Mouse (Mus musculus) hindbrain, embryonic 13.5 days (tissue): ENCODE data around the gene Tube1. TPM values are rescaled to one million over a fixed set of nuclear protein-coding genes. Genes with fewer than 3 reads are reported as not detected.
A peak's percentile ranks its signal among the peaks of the same experiment; 100 is the strongest.

Source experiments
- ATAC-seq: fragments of 200-750 bp; cut with Nextera tagmentation; 2 replicates; pipeline ENCODE4 v1.8.0; 2017; ENCODE audit warnings: moderate TSS enrichment; ENCODE audit not compliant: low FRiP score
- H3K27ac ChIP-seq: fragments of 300-500 bp; sonication (generic); 2 replicates; pipeline ENCODE4 v1.5.1; 2015; ENCODE audit warnings: inconsistent platforms, mild to moderate bottlenecking, moderate library complexity
- H3K27me3 ChIP-seq: fragments of 300-500 bp; sonication (generic); 2 replicates; pipeline ENCODE4 v1.6.1; 2015; ENCODE audit warnings: mild to moderate bottlenecking, inconsistent platforms
- H3K36me3 ChIP-seq: fragments of 300-500 bp; sonication (generic); 2 replicates; pipeline ENCODE4 v1.6.1; 2015; ENCODE audit warnings: mild to moderate bottlenecking, inconsistent platforms
- H3K4me1 ChIP-seq: fragments of 300-500 bp; sonication (generic); replicated peaks from 2 replicates; pipeline ENCODE4 v1.6.1; 2015; ENCODE audit warnings: inconsistent platforms
- H3K4me2 ChIP-seq: fragments of 300-500 bp; sonication (generic); 2 replicates; pipeline ENCODE4 v1.6.1; 2015; ENCODE audit warnings: inconsistent platforms, mild to moderate bottlenecking, moderate library complexity
- H3K4me3 ChIP-seq: fragments of 300-500 bp; sonication (generic); 2 replicates; pipeline ENCODE4 v1.5.1; 2015; ENCODE audit warnings: mild to moderate bottlenecking, inconsistent platforms
- H3K9ac ChIP-seq: fragments of 300-500 bp; sonication (generic); 2 replicates; pipeline ENCODE4 v1.6.1; 2015; ENCODE audit warnings: mild to moderate bottlenecking, inconsistent platforms
- H3K9me3 ChIP-seq: fragments of 300-500 bp; sonication (generic); 2 replicates; pipeline ENCODE4 v1.6.1; 2016; ENCODE audit warnings: inconsistent platforms
- WGBS: fragments of 180-500 bp; shearing (Covaris S2); methylation state at CpG from one replicate; pipeline ENCODE4 v1.1.7; 2015; 5-methylcytosine and 5-hydroxymethylcytosine counted together
- polyA plus RNA-seq: library from polyadenylated mRNA; unstranded; fragments of >200 nt; fragmentation: Nextera tagmentation; extraction: Ambion mirVana; gene quantifications from 2 replicates; pipeline ENCODE4 v1.2.1, GENCODE M21; 2015

Tube1 gene
- polyA plus RNA-seq, result 9.6 and 10.4 TPM in 2 replicates

- Histone ChIP-seq H3K9me3 (no peaks in the 10 kb centered on the region), H3K27ac (peak within 1 kb of the TSS; percentile 82), H3K27me3 (no peaks in the 10 kb centered on the region), H3K4me1 (peaks cover 31% of the 10 kb centered on the region), H3K4me3 (peak within 1 kb of the TSS; percentile 72), H3K9ac (peak within 1 kb of the TSS; percentile 84), H3K4me2 (peak within 1 kb of the TSS; percentile 94), H3K36me3 (peaks cover 19% of the 10 kb centered on the region)
- peak; percentile 92 for ATAC-seq
- 5% methylated on average over 47 of the region's 47 CpGs for WGBS
These were observed at the start of gene Tube1, which contains the start of gene Fam229b for GRCm38 (mm10) chr10:39133462-39134310. Gene Tube1 (plus strand): TSS chr10:39133976. Gene Fam229b (minus strand): TSS chr10:39133914.

GRCm38 (mm10) chr10:39096981-39097380 is 36.8 kb upstream of the Tube1 start:
- WGBS, result 92% methylated on average over 9 of the region's 9 CpGs
- H3K27ac ChIP-seq, result no peak overlapping the region
- H3K36me3 ChIP-seq, result no peaks in the 10 kb centered on the region; the same call in 1 of the 2 replicates
- no peaks in the 10 kb centered on the region for H3K4me1 ChIP-seq
- H3K9me3 ChIP-seq, result 0 out of 2 replicates have a peak, but pooled peaks cover 5% of the 10 kb centered on the region
- H3K9ac ChIP-seq, result no peak overlapping the region
- no peak for ATAC-seq
- H3K4me2 ChIP-seq, result no peak overlapping the region
- H3K27me3 ChIP-seq, result no peaks in the 10 kb centered on the region
- no peak overlapping the region for H3K4me3 ChIP-seq

- no peaks in the 10 kb centered on the region for H3K27me3 ChIP-seq
- no peak overlapping the region for H3K4me3 ChIP-seq
- no peak overlapping the region for H3K27ac ChIP-seq
- H3K4me1 ChIP-seq, result no peaks in the 10 kb centered on the region
- 0 out of 2 replicates have a peak, but pooled peaks cover 5% of the 10 kb centered on the region for H3K9me3 ChIP-seq
- H3K9ac ChIP-seq, result no peak overlapping the region
- no peaks in the 10 kb centered on the region for H3K36me3 ChIP-seq
- ATAC-seq, result no peak
- WGBS, result 93% methylated on average over 10 of the region's 10 CpGs
- H3K4me2 ChIP-seq, result no peak overlapping the region
These were observed 35.0 kb upstream of the Tube1 start for GRCm38 (mm10) chr10:39098746-39099145.

- Histone ChIP-seq H3K4me1 (peaks cover 5% of the 10 kb centered on the region; the same call in 1 of the 2 replicates), H3K4me2 (no peak overlapping the region), H3K27me3 (no peaks in the 10 kb centered on the region), H3K27ac (no peak overlapping the region), H3K9me3 (0 out of 2 replicates have a peak, but pooled peaks cover 5% of the 10 kb centered on the region), H3K36me3 (no peaks in the 10 kb centered on the region), H3K4me3 (no peak overlapping the region), H3K9ac (no peak overlapping the region)
- 96% methylated on average over 8 of the region's 8 CpGs for WGBS
- ATAC-seq, result no peak
These were observed 28.9 kb upstream of the Tube1 start for GRCm38 (mm10) chr10:39104803-39105449.

- no peak overlapping the region for H3K4me3 ChIP-seq
- H3K27me3 ChIP-seq, result no peaks in the 10 kb centered on the region
- H3K4me1 ChIP-seq, result peaks cover 8% of the 10 kb centered on the region; the same call in 1 of the 2 replicates
- no peaks in the 10 kb centered on the region for H3K36me3 ChIP-seq
- ATAC-seq, result no peak
- WGBS, result 65% methylated on average over 3 of the region's 3 CpGs
- no peak overlapping the region for H3K9ac ChIP-seq
- no peak overlapping the region for H3K27ac ChIP-seq
- H3K9me3 ChIP-seq, result no peaks in the 10 kb centered on the region
- H3K4me2 ChIP-seq, result no peak overlapping the region
These were observed 27.4 kb upstream of the Tube1 start for GRCm38 (mm10) chr10:39106413-39106812.

- no peak overlapping the region for H3K9ac ChIP-seq
- no peaks in the 10 kb centered on the region for H3K9me3 ChIP-seq
- no peak for ATAC-seq
- H3K27me3 ChIP-seq, result no peaks in the 10 kb centered on the region
- WGBS, result 49% methylated on average over 4 of the region's 4 CpGs
- peaks cover 8% of the 10 kb centered on the region; the same call in 1 of the 2 replicates for H3K4me1 ChIP-seq
- no peaks in the 10 kb centered on the region for H3K36me3 ChIP-seq
- no peak overlapping the region for H3K4me3 ChIP-seq
- no peak overlapping the region for H3K27ac ChIP-seq
- no peak overlapping the region for H3K4me2 ChIP-seq
These were observed 26.8 kb upstream of the Tube1 start for GRCm38 (mm10) chr10:39106935-39107334.

- Histone ChIP-seq H3K36me3 (no peaks in the 10 kb centered on the region), H3K4me2 (no peak overlapping the region), H3K9me3 (no peaks in the 10 kb centered on the region), H3K9ac (no peak overlapping the region), H3K27ac (0 out of 2 replicates have a peak overlapping the region, but pooled peaks have one; percentile 42), H3K4me1 (peaks cover 8% of the 10 kb centered on the region; the same call in 1 of the 2 replicates), H3K4me3 (no peak overlapping the region), H3K27me3 (no peaks in the 10 kb centered on the region)
- no peak for ATAC-seq
- WGBS, result 66% methylated on average over 10 of the region's 10 CpGs
These were observed 24.8 kb upstream of the Tube1 start for GRCm38 (mm10) chr10:39108837-39109488.

- peak overlapping the region; percentile 63 for H3K27ac ChIP-seq
- no peak overlapping the region for H3K4me2 ChIP-seq
- H3K36me3 ChIP-seq, result no peaks in the 10 kb centered on the region
- peak; percentile 41; the same call in 1 of the 2 replicates for ATAC-seq
- H3K4me3 ChIP-seq, result no peak overlapping the region
- H3K4me1 ChIP-seq, result peaks cover 8% of the 10 kb centered on the region; the same call in 1 of the 2 replicates
- H3K27me3 ChIP-seq, result no peaks in the 10 kb centered on the region
- 53% methylated on average over 4 of the region's 4 CpGs for WGBS
- H3K9ac ChIP-seq, result no peak overlapping the region
- H3K9me3 ChIP-seq, result no peaks in the 10 kb centered on the region
These were observed 24.3 kb upstream of the Tube1 start for GRCm38 (mm10) chr10:39109489-39109874.

GRCm38 (mm10) chr10:39121412-39121811 is 12.4 kb upstream of the Tube1 start:
- Histone ChIP-seq H3K4me1 (no peaks in the 10 kb centered on the region), H3K27me3 (no peaks in the 10 kb centered on the region), H3K36me3 (peaks cover 3% of the 10 kb centered on the region; the same call in 1 of the 2 replicates), H3K9me3 (no peaks in the 10 kb centered on the region), H3K9ac (no peak overlapping the region), H3K27ac (no peak overlapping the region), H3K4me3 (no peak overlapping the region), H3K4me2 (no peak overlapping the region)
- WGBS, result 41% methylated on average over 4 of the region's 4 CpGs
- peak; percentile 46; the same call in 1 of the 2 replicates for ATAC-seq

GRCm38 (mm10) chr10:39137766-39138165 is 4.0 kb downstream of the Tube1 start:
- no peaks in the 10 kb centered on the region for H3K27me3 ChIP-seq
- H3K27ac ChIP-seq, result no peak overlapping the region
- peak overlapping the region; percentile 8; the same call in 1 of the 2 replicates for H3K9ac ChIP-seq
- no peak for ATAC-seq
- H3K4me3 ChIP-seq, result no peak overlapping the region
- peaks cover 31% of the 10 kb centered on the region for H3K4me1 ChIP-seq
- H3K9me3 ChIP-seq, result no peaks in the 10 kb centered on the region
- peaks cover 32% of the 10 kb centered on the region for H3K36me3 ChIP-seq
- 96% methylated on average over 3 of the region's 3 CpGs for WGBS
- no peak overlapping the region for H3K4me2 ChIP-seq

- no peak for ATAC-seq
- no peak overlapping the region for H3K9ac ChIP-seq
- H3K36me3 ChIP-seq, result peaks cover 36% of the 10 kb centered on the region
- peaks cover 25% of the 10 kb centered on the region for H3K4me1 ChIP-seq
- H3K9me3 ChIP-seq, result no peaks in the 10 kb centered on the region
- no peak overlapping the region for H3K4me2 ChIP-seq
- no peak overlapping the region for H3K4me3 ChIP-seq
- H3K27ac ChIP-seq, result no peak overlapping the region
- WGBS, result 90% methylated on average over 6 of the region's 6 CpGs
- H3K27me3 ChIP-seq, result no peaks in the 10 kb centered on the region
These were observed 5.0 kb downstream of the Tube1 start for GRCm38 (mm10) chr10:39138761-39139160.

- H3K27me3 ChIP-seq, result no peaks in the 10 kb centered on the region
- H3K4me3 ChIP-seq, result no peak overlapping the region
- no peak overlapping the region for H3K9ac ChIP-seq
- no peak overlapping the region for H3K4me2 ChIP-seq
- no peaks in the 10 kb centered on the region for H3K9me3 ChIP-seq
- WGBS, result 40% methylated on average over 14 of the region's 14 CpGs
- peaks cover 50% of the 10 kb centered on the region for H3K36me3 ChIP-seq
- no peak overlapping the region for H3K27ac ChIP-seq
- H3K4me1 ChIP-seq, result peaks cover 11% of the 10 kb centered on the region
- no peak for ATAC-seq
These were observed 7.1 kb downstream of the Tube1 start for GRCm38 (mm10) chr10:39140843-39141242.
